Mouse (Mus musculus): Measurements from ENCODE around the gene Map3k19. TPM values are rescaled to one million over a fixed set of nuclear protein-coding genes. Genes with fewer than 3 reads are reported as not detected.

The Map3k19 gene
- polyA plus RNA-seq (2015; fragmentation: Nextera tagmentation; extraction: Ambion mirVana), result 0.28 and 0.53 TPM in 2 replicates

- ATAC-seq (replicated peaks), result no peak
- H3K9ac ChIP-seq (replicated peaks), result no peak within 1 kb of the TSS
- WGBS, result 66% methylated on average over 14 of the region's 14 CpGs
Measured at GRCm38 (mm10) chr1:127854486-127855222, at the start of gene Map3k19. TSS of gene Map3k19 (minus strand) at chr1:127855031.

GRCm38 (mm10) chr1:127899401-127899800 lies 44.6 kb upstream of the Map3k19 start:
- peaks cover 3% of the 10 kb centered on the region; the same call in 1 of the 2 replicates for H3K36me3 ChIP-seq
- H3K27me3 ChIP-seq, result no peaks in the 10 kb centered on the region
- H3K9me3 ChIP-seq, result no peaks in the 10 kb centered on the region
- 81% methylated on average over 1 of the region's 1 CpGs for whole genome bisulfite sequencing
- no peak overlapping the region for H3K9ac ChIP-seq (replicated peaks)
- H3K4me3 ChIP-seq, result no peak overlapping the region
- no peak overlapping the region for H3K27ac ChIP-seq (replicated peaks)
- no peak for ATAC-seq (replicated peaks)
- no peaks in the 10 kb centered on the region for H3K4me1 ChIP-seq
- H3K4me2 ChIP-seq (replicated peaks), result no peak overlapping the region

More at GRCm38 (mm10) chr1:127854486-127855222, at the start of gene Map3k19:
- no peak within 1 kb of the TSS for H3K4me2 ChIP-seq (replicated peaks)
- no peak within 1 kb of the TSS for H3K27ac ChIP-seq (replicated peaks)
- peaks cover 3% of the 10 kb centered on the region for H3K9me3 ChIP-seq
- no peaks in the 10 kb centered on the region for H3K36me3 ChIP-seq
- no peaks in the 10 kb centered on the region for H3K4me1 ChIP-seq
- no peaks in the 10 kb centered on the region for H3K27me3 ChIP-seq
- no peak within 1 kb of the TSS for H3K4me3 ChIP-seq

- WGBS, result 33% methylated on average over 8 of the region's 8 CpGs
Measured at GRCm38 (mm10) chr1:127869276-127869675, 14.4 kb upstream of the Map3k19 start.

GRCm38 (mm10) chr1:127868300-127869261 lies 13.8 kb upstream of the Map3k19 start, which contains the start of gene Rab3gap1:
TSS of gene Rab3gap1 (plus strand) at chr1:127868773.
- Histone ChIP-seq H3K27me3 (no peaks in the 10 kb centered on the region), H3K36me3 (peaks cover 11% of the 10 kb centered on the region; the same call in 1 of the 2 replicates), H3K9me3 (no peaks in the 10 kb centered on the region), H3K4me2 (replicated peaks) (peak within 1 kb of the TSS; percentile 60), H3K27ac (replicated peaks) (peak within 1 kb of the TSS; percentile 79), H3K4me3 (peak within 1 kb of the TSS; percentile 64), H3K9ac (replicated peaks) (peak within 1 kb of the TSS; percentile 66), H3K4me1 (peaks cover 7% of the 10 kb centered on the region; the same call in 1 of the 2 replicates)
- ATAC-seq (replicated peaks), result peak; percentile 99
- 12% methylated on average over 47 of the region's 47 CpGs for WGBS

More at GRCm38 (mm10) chr1:127869276-127869675, 14.4 kb upstream of the Map3k19 start:
- Histone ChIP-seq H3K4me1 (peaks cover 7% of the 10 kb centered on the region; the same call in 1 of the 2 replicates), H3K36me3 (peaks cover 11% of the 10 kb centered on the region; the same call in 1 of the 2 replicates), H3K9me3 (no peaks in the 10 kb centered on the region), H3K9ac (replicated peaks) (peak overlapping the region; percentile 66), H3K4me2 (replicated peaks) (peak overlapping the region; percentile 60), H3K4me3 (peak overlapping the region; percentile 64), H3K27ac (replicated peaks) (peak overlapping the region; percentile 79), H3K27me3 (no peaks in the 10 kb centered on the region)
- no peak for ATAC-seq (replicated peaks)

GRCm38 (mm10) chr1:127863806-127864205 lies 9.0 kb upstream of the Map3k19 start:
- no peaks in the 10 kb centered on the region for H3K36me3 ChIP-seq
- no peak for ATAC-seq (replicated peaks)
- no peak overlapping the region for H3K4me2 ChIP-seq (replicated peaks)
- no peak overlapping the region for H3K27ac ChIP-seq (replicated peaks)
- H3K9ac ChIP-seq (replicated peaks), result no peak overlapping the region
- no peaks in the 10 kb centered on the region for H3K27me3 ChIP-seq
- no peak overlapping the region for H3K4me3 ChIP-seq
- H3K9me3 ChIP-seq, result no peaks in the 10 kb centered on the region
- H3K4me1 ChIP-seq, result no peaks in the 10 kb centered on the region
- 49% methylated on average over 7 of the region's 7 CpGs for WGBS

- Histone ChIP-seq H3K4me1 (no peaks in the 10 kb centered on the region), H3K9me3 (no peaks in the 10 kb centered on the region), H3K4me3 (no peak overlapping the region), H3K36me3 (no peaks in the 10 kb centered on the region), H3K27ac (replicated peaks) (no peak overlapping the region), H3K27me3 (no peaks in the 10 kb centered on the region), H3K4me2 (replicated peaks) (no peak overlapping the region), H3K9ac (replicated peaks) (no peak overlapping the region)
- 88% methylated on average over 5 of the region's 5 CpGs for whole genome bisulfite sequencing
- ATAC-seq (replicated peaks), result no peak
Measured at GRCm38 (mm10) chr1:127861900-127862299, 7.1 kb upstream of the Map3k19 start.

- no peak overlapping the region for H3K4me3 ChIP-seq
- H3K27ac ChIP-seq (replicated peaks), result no peak overlapping the region
- no peaks in the 10 kb centered on the region for H3K9me3 ChIP-seq
- no peak overlapping the region for H3K9ac ChIP-seq (replicated peaks)
- H3K36me3 ChIP-seq, result no peaks in the 10 kb centered on the region
- ATAC-seq (replicated peaks), result no peak
- H3K4me2 ChIP-seq (replicated peaks), result no peak overlapping the region
- 93% methylated on average over 4 of the region's 4 CpGs for WGBS
- H3K4me1 ChIP-seq, result no peaks in the 10 kb centered on the region
- no peaks in the 10 kb centered on the region for H3K27me3 ChIP-seq
Measured at GRCm38 (mm10) chr1:127860492-127860891, 5.7 kb upstream of the Map3k19 start.

- WGBS, result 93% methylated on average over 6 of the region's 6 CpGs
- Histone ChIP-seq H3K9ac (replicated peaks) (no peak overlapping the region), H3K4me1 (no peaks in the 10 kb centered on the region), H3K27me3 (no peaks in the 10 kb centered on the region), H3K27ac (replicated peaks) (no peak overlapping the region), H3K4me2 (replicated peaks) (no peak overlapping the region), H3K4me3 (no peak overlapping the region), H3K9me3 (no peaks in the 10 kb centered on the region), H3K36me3 (no peaks in the 10 kb centered on the region)
- no peak for ATAC-seq (replicated peaks)
Measured at GRCm38 (mm10) chr1:127859799-127860400, 5.1 kb upstream of the Map3k19 start.

GRCm38 (mm10) chr1:127858945-127859648 lies 4.3 kb upstream of the Map3k19 start:
- WGBS, result 77% methylated on average over 9 of the region's 9 CpGs
- H3K4me1 ChIP-seq, result no peaks in the 10 kb centered on the region
- H3K9ac ChIP-seq (replicated peaks), result no peak overlapping the region
- H3K27ac ChIP-seq (replicated peaks), result no peak overlapping the region
- no peaks in the 10 kb centered on the region for H3K36me3 ChIP-seq
- no peak for ATAC-seq (replicated peaks)
- no peak overlapping the region for H3K4me2 ChIP-seq (replicated peaks)
- no peak overlapping the region for H3K4me3 ChIP-seq
- H3K9me3 ChIP-seq, result no peaks in the 10 kb centered on the region
- H3K27me3 ChIP-seq, result no peaks in the 10 kb centered on the region

GRCm38 (mm10) chr1:127850075-127850610 lies 4.7 kb downstream of the Map3k19 start:
- H3K27me3 ChIP-seq, result no peaks in the 10 kb centered on the region
- H3K27ac ChIP-seq (replicated peaks), result no peak overlapping the region
- no peaks in the 10 kb centered on the region for H3K36me3 ChIP-seq
- no peak overlapping the region for H3K4me2 ChIP-seq (replicated peaks)
- no peak overlapping the region for H3K9ac ChIP-seq (replicated peaks)
- H3K4me3 ChIP-seq, result no peak overlapping the region
- no peak for ATAC-seq (replicated peaks)
- H3K9me3 ChIP-seq, result peaks cover 3% of the 10 kb centered on the region
- H3K4me1 ChIP-seq, result no peaks in the 10 kb centered on the region
- WGBS, result 87% methylated on average over 7 of the region's 7 CpGs

- Histone ChIP-seq H3K9me3 (no peaks in the 10 kb centered on the region), H3K36me3 (no peaks in the 10 kb centered on the region), H3K27ac (replicated peaks) (no peak overlapping the region), H3K4me1 (no peaks in the 10 kb centered on the region), H3K4me3 (no peak overlapping the region), H3K27me3 (no peaks in the 10 kb centered on the region), H3K4me2 (replicated peaks) (no peak overlapping the region), H3K9ac (replicated peaks) (no peak overlapping the region)
- WGBS, result 90% methylated on average over 5 of the region's 5 CpGs
- ATAC-seq (replicated peaks), result no peak
Measured at GRCm38 (mm10) chr1:127845472-127845871, 9.4 kb downstream of the Map3k19 start.

Data from forebrain, embryonic 15.5 days (tissue).